Mouse (Mus musculus) G1E (cell line): Measurements from ENCODE around the gene Rpap3. TPM values are rescaled to one million over a fixed set of nuclear protein-coding genes. Genes with fewer than 3 reads are reported as not detected.

Experiments
- ATAC-seq: 2 replicates; pipeline ENCODE4 v1.8.0; 2016; ENCODE audit warnings: mild to moderate bottlenecking; ENCODE audit not compliant: insufficient number of reproducible peaks, poor library complexity, low FRiP score, severe bottlenecking; ENCODE audit errors: extremely low read depth
- DNase-seq: peaks from one replicate; pipeline ENCODE4 v3.0.0; 2012; ENCODE audit warnings: low spot score
- H3K27me3 ChIP-seq: 2 replicates; pipeline ENCODE4 v1.6.1; 2012; ENCODE audit warnings: mild to moderate bottlenecking, low read length, inconsistent platforms; ENCODE audit not compliant: insufficient read depth
- H3K36me3 ChIP-seq: replicated peaks from 2 replicates; pipeline ENCODE3; 2012; ENCODE audit warnings: mild to moderate bottlenecking, inconsistent platforms
- H3K4me1 ChIP-seq: 2 replicates; pipeline ENCODE4 v1.6.1; 2012; ENCODE audit warnings: low read depth, low read length, inconsistent platforms, mixed read lengths; ENCODE audit not compliant: insufficient read depth
- H3K4me3 ChIP-seq: 2 replicates; pipeline ENCODE4 v1.5.1; 2012; ENCODE audit warnings: low read depth, mild to moderate bottlenecking, inconsistent platforms, low read length, moderate library complexity, mixed read lengths
- H3K9me3 ChIP-seq: replicated peaks from 2 replicates; pipeline ENCODE4 v1.6.1; 2012; ENCODE audit warnings: inconsistent platforms
- CTCF ChIP-seq: IDR thresholded peaks from 2 replicates; pipeline ENCODE4 v1.5.1; 2012; ENCODE audit warnings: low read depth, low read length, inconsistent platforms, mixed read lengths
- GATA1 ChIP-seq: IDR thresholded peaks from 2 replicates; pipeline ENCODE4 v1.6.1; 2012; ENCODE audit warnings: borderline replicate concordance, low read length, inconsistent platforms, mixed read lengths
- GATA2 ChIP-seq: IDR thresholded peaks from 2 replicates; pipeline ENCODE4 v1.6.1; 2012; ENCODE audit warnings: low read depth, low read length, inconsistent platforms, borderline replicate concordance
- POLR2AphosphoS5 ChIP-seq: IDR thresholded peaks from 2 replicates; pipeline ENCODE4 v1.6.1; 2012; ENCODE audit warnings: low read depth, low read length, inconsistent platforms; ENCODE audit not compliant: insufficient replicate concordance
- TAL1 ChIP-seq: conservative IDR thresholded peaks from 2 replicates; pipeline ENCODE4 v1.6.1; 2012; ENCODE audit warnings: low read depth, low read length, inconsistent platforms, mixed read lengths
- polyA plus RNA-seq: library from polyadenylated mRNA; stranded (reverse); fragments of >175 nt; gene quantifications from 2 replicates; pipeline ENCODE4 v1.2.3, GENCODE M21; 2012
- total RNA-seq, 2 experiments: library from RNA; stranded (forward) in 1 of 2; stranded (reverse) in 1 of 2; fragments of 200-1000 nt in 1 of 2; fragments of >200 nt in 1 of 2; fragmentation: Nextera tagmentation in 1 of 2; gene quantifications; 2 replicates each; pipeline ENCODE4 v1.2.3; 2014 to 2017

Rpap3 gene
- total and polyA plus RNA-seq, 3 experiments = 19.8 to 37.8 (median 21.6) TPM

GRCm38 (mm10) chr15:97696616-97697015, 9.0 kb downstream of the Rpap3 start:
- ATAC-seq (no peak), DNase-seq (no peak)
- Histone ChIP-seq H3K36me3 (peaks cover 96% of the 10 kb centered on the region), H3K27me3 (no peaks in the 10 kb centered on the region), H3K4me1 (no peaks in the 10 kb centered on the region), H3K9me3 (no peaks in the 10 kb centered on the region), H3K4me3 (no peak overlapping the region)
- TF ChIP-seq TAL1 = no peak
- no peak for TF ChIP-seq GATA2
- no peak for TF ChIP-seq GATA1
- TF ChIP-seq CTCF = no peak
- no peak for TF ChIP-seq POLR2AphosphoS5

- DNase-seq = no peak
- TF ChIP-seq CTCF = no peak
- Histone ChIP-seq H3K36me3 (peaks cover 93% of the 10 kb centered on the region), H3K4me1 (no peaks in the 10 kb centered on the region), H3K9me3 (no peaks in the 10 kb centered on the region), H3K27me3 (no peaks in the 10 kb centered on the region), H3K4me3 (no peak overlapping the region)
- no peak for ATAC-seq
Measured at GRCm38 (mm10) chr15:97693411-97693810, 12.2 kb downstream of the Rpap3 start.

- DNase-seq (no peak), ATAC-seq (no peak)
- Histone ChIP-seq H3K27me3 (no peaks in the 10 kb centered on the region), H3K4me1 (no peaks in the 10 kb centered on the region), H3K4me3 (no peak overlapping the region), H3K9me3 (no peaks in the 10 kb centered on the region), H3K36me3 (peaks cover 95% of the 10 kb centered on the region)
- TF ChIP-seq GATA1 = no peak
- TF ChIP-seq TAL1 = no peak
- TF ChIP-seq GATA2 = no peak
- no peak for TF ChIP-seq POLR2AphosphoS5
- TF ChIP-seq CTCF = no peak
Measured at GRCm38 (mm10) chr15:97684118-97684517, 21.5 kb downstream of the Rpap3 start.

- DNase-seq (no peak), ATAC-seq (no peak)
- Histone ChIP-seq H3K9me3 (no peaks in the 10 kb centered on the region), H3K27me3 (no peaks in the 10 kb centered on the region), H3K4me1 (no peaks in the 10 kb centered on the region), H3K36me3 (peaks cover 93% of the 10 kb centered on the region), H3K4me3 (no peak overlapping the region)
- TF ChIP-seq POLR2AphosphoS5 (no peak), CTCF (no peak), GATA2 (no peak), TAL1 (no peak), GATA1 (no peak)
Measured at GRCm38 (mm10) chr15:97682053-97682452, 23.6 kb downstream of the Rpap3 start.

GRCm38 (mm10) chr15:97679991-97680681, 25.5 kb downstream of the Rpap3 start:
- no peak for ATAC-seq
- DNase-seq = no peak
- Histone ChIP-seq H3K9me3 (no peaks in the 10 kb centered on the region), H3K4me3 (no peak overlapping the region), H3K27me3 (no peaks in the 10 kb centered on the region), H3K4me1 (no peaks in the 10 kb centered on the region), H3K36me3 (peaks cover 92% of the 10 kb centered on the region)
- no peak for TF ChIP-seq GATA2
- TF ChIP-seq POLR2AphosphoS5 = no peak
- no peak for TF ChIP-seq CTCF
- no peak for TF ChIP-seq GATA1
- no peak for TF ChIP-seq TAL1

GRCm38 (mm10) chr15:97677341-97677740, 28.3 kb downstream of the Rpap3 start:
- Histone ChIP-seq H3K4me1 (no peaks in the 10 kb centered on the region), H3K9me3 (no peaks in the 10 kb centered on the region), H3K36me3 (peaks cover 88% of the 10 kb centered on the region), H3K4me3 (no peak overlapping the region), H3K27me3 (no peaks in the 10 kb centered on the region)
- TF ChIP-seq CTCF (no peak), GATA1 (no peak), GATA2 (no peak), TAL1 (no peak), POLR2AphosphoS5 (no peak)
- DNase-seq (no peak), ATAC-seq (no peak)
